Mouse (Mus musculus): ENCODE measurements around the gene Med19. TPM values are rescaled to one million over a fixed set of nuclear protein-coding genes. Genes with fewer than 3 reads are reported as not detected.

Med19 gene
- polyA plus RNA-seq, 1 experiment: 20.3 TPM

DNA sequence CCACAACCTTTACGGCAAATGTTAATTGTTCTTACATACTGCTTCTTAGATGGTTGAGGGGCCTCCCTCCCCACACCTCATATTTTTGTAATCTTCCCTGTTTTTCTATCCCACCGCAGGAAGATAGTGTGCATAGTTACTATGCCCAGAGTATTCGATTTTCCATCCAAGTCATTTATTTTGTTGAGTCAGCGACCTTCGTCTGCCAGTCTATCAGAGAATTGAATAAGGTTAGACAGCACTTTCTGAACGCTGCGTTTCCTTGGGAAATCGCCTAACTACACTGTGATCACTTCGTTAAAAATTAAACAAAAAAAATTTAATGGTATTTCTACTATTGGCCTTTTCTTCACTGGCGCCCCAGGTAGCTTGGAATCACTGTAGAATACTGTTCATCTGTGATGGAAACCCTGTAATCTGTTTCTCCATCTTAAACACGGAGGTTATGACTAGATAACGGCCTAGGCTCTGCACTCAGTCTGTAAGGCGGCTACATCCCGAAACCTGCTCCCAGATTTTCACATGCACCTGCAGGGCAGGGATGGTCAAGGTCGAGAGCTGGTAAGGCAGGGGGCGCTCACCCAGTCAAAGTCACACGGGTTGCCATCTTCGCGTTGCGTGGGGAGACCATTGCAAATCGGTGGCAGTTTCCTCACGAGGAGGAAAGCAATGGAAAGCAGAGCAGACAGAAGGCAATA lies 783 bp upstream of the Med19 start:
- H3K4me3 ChIP-seq: peak overlapping the region; percentile 61
- no peaks in the 10 kb centered on the region for H3K27me3 ChIP-seq (ENCODE audit: control insufficient read depth, insufficient read depth, insufficient read length)
- peaks cover 31% of the 10 kb centered on the region for H3K79me2 ChIP-seq (ENCODE audit: control insufficient read depth, insufficient read depth)
- H3K4me2 ChIP-seq (ENCODE audit: low read depth): peak overlapping the region; percentile 89
- H3K36me3 ChIP-seq (ENCODE audit: control insufficient read depth, insufficient read depth): peaks cover 10% of the 10 kb centered on the region
- H3ac ChIP-seq (ENCODE audit: control insufficient read depth, insufficient read length): peak overlapping the region; percentile 26
- TF ChIP-seq POLR2AphosphoS2 (IDR thresholded peaks at IDR 0.05; ENCODE audit: insufficient read length, low read depth) (no peak), POLR2A (IDR thresholded peaks at IDR 0.05; ENCODE audit: insufficient read length, low read depth) (no peak), TCF3 (IDR thresholded peaks at IDR 0.05; ENCODE audit: insufficient read length, low read depth) (no peak), REST (IDR thresholded peaks at IDR 0.05; ENCODE audit: insufficient read depth, insufficient read length) (no peak), MAX (IDR thresholded peaks at IDR 0.05; ENCODE audit: low read depth) (no peak), MYOD1 (IDR thresholded peaks at IDR 0.05; ENCODE audit: control insufficient read depth in 1 of 3, insufficient read length in 2 of 3, low read depth in 2 of 3) (no peak), TCF12 (IDR thresholded peaks at IDR 0.05; ENCODE audit: insufficient read depth, poor library complexity, severe bottlenecking) (no peak), E2F4 (IDR thresholded peaks at IDR 0.05; ENCODE audit: insufficient read depth) (no peak), CEBPB (IDR thresholded peaks at IDR 0.05; ENCODE audit: insufficient read depth, poor library complexity, severe bottlenecking) (no peak), MYOG (IDR thresholded peaks at IDR 0.05; ENCODE audit: control insufficient read depth in 1 of 3, insufficient read depth in 1 of 3, insufficient read length in 2 of 3, low read depth in 2 of 3) (no peak), SRF (IDR thresholded peaks at IDR 0.05; ENCODE audit: control insufficient read depth, insufficient read length, low read depth) (no peak), USF1 (IDR thresholded peaks at IDR 0.05; ENCODE audit: low read depth) (no peak)

DNA sequence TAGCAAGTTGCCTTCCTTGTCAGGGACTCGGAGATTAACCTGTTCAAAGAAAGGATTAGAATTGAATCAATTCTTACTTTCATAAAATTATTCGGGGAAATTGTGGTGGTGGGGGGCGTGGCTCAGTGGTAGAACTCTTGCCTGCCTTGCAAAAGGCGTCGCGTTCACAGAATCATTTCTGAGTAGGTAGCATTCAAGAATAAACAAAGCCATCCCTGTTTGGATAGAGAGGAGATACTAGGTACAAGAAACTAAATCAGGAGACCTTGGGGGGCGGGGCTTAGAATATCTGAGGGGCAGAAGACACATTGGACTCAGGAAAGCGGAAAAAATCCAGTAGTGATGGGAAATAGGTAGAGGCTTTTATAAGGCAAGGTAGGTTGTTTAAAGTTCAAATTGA lies 814 bp downstream of the Med19 start, which contains the start of gene Tmx2:
Gene Tmx2, minus strand, starts transcription at position 125 of the 400 bp plus-strand sequence.
- Histone ChIP-seq H3K27me3 (ENCODE audit: control insufficient read depth, insufficient read depth, insufficient read length) (no peaks in the 10 kb centered on the region), H3K36me3 (ENCODE audit: control insufficient read depth, insufficient read depth) (no peaks in the 10 kb centered on the region), H3K4me3 (peak within 1 kb of the TSS; percentile 61), H3K4me2 (ENCODE audit: low read depth) (peak within 1 kb of the TSS; percentile 87), H3K79me2 (ENCODE audit: control insufficient read depth, insufficient read depth) (peaks cover 31% of the 10 kb centered on the region), H3ac (ENCODE audit: control insufficient read depth, insufficient read length) (peak within 1 kb of the TSS; percentile 26)
- no peak for TF ChIP-seq E2F4 (IDR thresholded peaks at IDR 0.05; ENCODE audit: insufficient read depth)
- no peak for TF ChIP-seq MYOD1 (IDR thresholded peaks at IDR 0.05; ENCODE audit: control insufficient read depth in 1 of 3, insufficient read length in 2 of 3, low read depth in 2 of 3)
- no peak for TF ChIP-seq USF1 (IDR thresholded peaks at IDR 0.05; ENCODE audit: low read depth)
- no peak for TF ChIP-seq CEBPB (IDR thresholded peaks at IDR 0.05; ENCODE audit: insufficient read depth, poor library complexity, severe bottlenecking)
- no peak for TF ChIP-seq MYOG (IDR thresholded peaks at IDR 0.05; ENCODE audit: control insufficient read depth in 1 of 3, insufficient read depth in 1 of 3, insufficient read length in 2 of 3, low read depth in 2 of 3)
- TF ChIP-seq MAX (IDR thresholded peaks at IDR 0.05; ENCODE audit: low read depth): no peak
- TF ChIP-seq POLR2A (IDR thresholded peaks at IDR 0.05; ENCODE audit: insufficient read length, low read depth): no peak
- no peak for TF ChIP-seq TCF3 (IDR thresholded peaks at IDR 0.05; ENCODE audit: insufficient read length, low read depth)
- TF ChIP-seq TCF12 (IDR thresholded peaks at IDR 0.05; ENCODE audit: insufficient read depth, poor library complexity, severe bottlenecking): no peak
- TF ChIP-seq REST (IDR thresholded peaks at IDR 0.05; ENCODE audit: insufficient read depth, insufficient read length): no peak
- no peak for TF ChIP-seq SRF (IDR thresholded peaks at IDR 0.05; ENCODE audit: control insufficient read depth, insufficient read length, low read depth)
- no peak for TF ChIP-seq POLR2AphosphoS2 (IDR thresholded peaks at IDR 0.05; ENCODE audit: insufficient read length, low read depth)

DNA sequence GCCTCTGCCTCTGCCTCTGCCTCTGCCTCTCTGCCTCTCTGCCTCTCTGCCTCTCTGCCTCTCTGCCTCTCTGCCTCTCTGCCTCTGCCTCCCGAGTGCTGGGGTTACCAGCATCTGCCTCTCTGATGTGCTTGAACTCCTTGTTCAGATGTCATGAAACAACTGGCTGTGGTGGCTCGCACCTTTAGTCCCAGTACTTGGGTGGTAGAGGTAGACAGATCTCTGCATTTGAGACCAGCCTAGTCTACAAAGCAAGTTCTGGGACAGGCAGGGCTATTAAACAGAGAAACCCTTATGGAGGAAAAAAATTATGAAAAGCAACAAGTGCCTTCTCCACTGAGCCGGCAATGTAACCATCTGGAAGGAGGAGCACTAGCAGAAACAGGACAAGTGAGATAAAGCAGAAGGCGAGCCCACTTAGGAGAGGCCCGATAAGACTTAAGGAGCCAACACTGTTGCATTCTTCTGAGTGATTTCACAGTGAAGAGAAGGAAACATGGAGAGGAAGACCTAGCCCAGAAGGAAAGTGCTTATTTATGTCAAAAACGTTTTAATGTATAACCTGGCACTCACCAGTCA lies 4.5 kb downstream of the Med19 start:
- H3K79me2 ChIP-seq (ENCODE audit: control insufficient read depth, insufficient read depth): peaks cover 17% of the 10 kb centered on the region
- no peaks in the 10 kb centered on the region for H3K27me3 ChIP-seq (ENCODE audit: control insufficient read depth, insufficient read depth, insufficient read length)
- no peak overlapping the region for H3ac ChIP-seq (ENCODE audit: control insufficient read depth, insufficient read length)
- peaks cover 20% of the 10 kb centered on the region for H3K36me3 ChIP-seq (ENCODE audit: control insufficient read depth, insufficient read depth)
- no peak overlapping the region for H3K4me3 ChIP-seq
- no peak overlapping the region for H3K4me2 ChIP-seq (ENCODE audit: low read depth)
- TF ChIP-seq POLR2AphosphoS2 (IDR thresholded peaks at IDR 0.05; ENCODE audit: insufficient read length, low read depth) (no peak), SRF (IDR thresholded peaks at IDR 0.05; ENCODE audit: control insufficient read depth, insufficient read length, low read depth) (no peak), MYOD1 (IDR thresholded peaks at IDR 0.05; ENCODE audit: control insufficient read depth in 1 of 3, insufficient read length in 2 of 3, low read depth in 2 of 3) (no peak), TCF3 (IDR thresholded peaks at IDR 0.05; ENCODE audit: insufficient read length, low read depth) (no peak), POLR2A (IDR thresholded peaks at IDR 0.05; ENCODE audit: insufficient read length, low read depth) (no peak), REST (IDR thresholded peaks at IDR 0.05; ENCODE audit: insufficient read depth, insufficient read length) (no peak)

DNA sequence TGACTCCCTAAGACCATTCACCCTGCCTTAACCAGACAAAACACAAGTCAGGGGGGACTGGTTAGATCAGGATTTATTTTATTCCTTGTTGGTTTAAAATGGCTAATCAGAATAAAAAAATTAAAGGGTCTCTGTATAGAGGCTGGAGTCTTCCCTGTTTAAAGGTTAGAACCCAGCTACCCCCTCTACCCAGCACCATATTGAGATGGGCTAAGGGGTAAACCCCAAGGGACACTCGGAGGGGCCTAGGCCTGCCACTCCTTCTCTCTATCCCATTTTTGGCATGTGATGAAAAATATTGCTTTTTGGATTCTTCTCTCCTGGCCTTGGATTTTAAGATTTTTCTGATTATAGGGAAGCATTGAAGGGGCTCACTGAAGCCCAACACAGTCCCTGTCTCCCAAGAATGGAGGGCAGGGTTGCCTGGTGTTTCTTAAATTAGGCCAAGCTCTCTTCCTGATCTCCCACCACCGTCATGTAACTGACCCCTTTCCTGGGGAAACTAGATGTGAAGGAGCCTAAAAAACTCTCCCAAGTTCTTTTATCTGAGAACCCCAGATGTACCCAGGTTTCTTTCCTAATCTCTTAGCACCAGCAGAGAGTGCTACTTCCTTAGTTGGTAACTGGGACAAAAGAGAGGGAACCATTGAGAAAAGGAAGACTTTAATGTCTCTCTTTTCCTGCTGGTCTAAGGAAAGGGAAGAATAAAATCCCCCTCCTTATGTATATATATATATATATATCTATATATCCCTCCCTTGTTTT lies 10.1 kb downstream of the Med19 start:
- no peak for TF ChIP-seq TCF12 (IDR thresholded peaks at IDR 0.05; ENCODE audit: insufficient read depth, poor library complexity, severe bottlenecking)
- TF ChIP-seq POLR2AphosphoS2 (IDR thresholded peaks at IDR 0.05; ENCODE audit: insufficient read length, low read depth): no peak
- TF ChIP-seq MAX (IDR thresholded peaks at IDR 0.05; ENCODE audit: low read depth): no peak
- no peak for TF ChIP-seq SRF (IDR thresholded peaks at IDR 0.05; ENCODE audit: control insufficient read depth, insufficient read length, low read depth)
- TF ChIP-seq REST (IDR thresholded peaks at IDR 0.05; ENCODE audit: insufficient read depth, insufficient read length): no peak
- TF ChIP-seq TCF3 (IDR thresholded peaks at IDR 0.05; ENCODE audit: insufficient read length, low read depth): no peak
- TF ChIP-seq E2F4 (IDR thresholded peaks at IDR 0.05; ENCODE audit: insufficient read depth): no peak
- TF ChIP-seq MYOD1 (IDR thresholded peaks at IDR 0.05; ENCODE audit: control insufficient read depth in 1 of 3, insufficient read length in 2 of 3, low read depth in 2 of 3): no peak
- no peak for TF ChIP-seq CEBPB (IDR thresholded peaks at IDR 0.05; ENCODE audit: insufficient read depth, poor library complexity, severe bottlenecking)
- no peak for TF ChIP-seq POLR2A (IDR thresholded peaks at IDR 0.05; ENCODE audit: insufficient read length, low read depth)
- TF ChIP-seq USF1 (IDR thresholded peaks at IDR 0.05; ENCODE audit: low read depth): no peak
- TF ChIP-seq MYOG (IDR thresholded peaks at IDR 0.05; ENCODE audit: control insufficient read depth in 1 of 3, insufficient read depth in 1 of 3, insufficient read length in 2 of 3, low read depth in 2 of 3): no peak

More for the DNA sequence above, 10.1 kb downstream of the Med19 start:
- Histone ChIP-seq H3ac (ENCODE audit: control insufficient read depth, insufficient read length) (no peak overlapping the region), H3K4me3 (no peak overlapping the region), H3K79me2 (ENCODE audit: control insufficient read depth, insufficient read depth) (no peaks in the 10 kb centered on the region), H3K27me3 (ENCODE audit: control insufficient read depth, insufficient read depth, insufficient read length) (no peaks in the 10 kb centered on the region), H3K36me3 (ENCODE audit: control insufficient read depth, insufficient read depth) (peaks cover 69% of the 10 kb centered on the region), H3K4me2 (ENCODE audit: low read depth) (no peak overlapping the region)

All from myocyte (in vitro differentiated cells).